Mouse (Mus musculus): ENCODE measurements at regions not wholly inside any gene's neighbourhood (a gene's known extent, or its start where the extent isn't known, plus 50 kb on each side); places are given as distances from the start of the nearest gene placed in this dataset.

DNA sequence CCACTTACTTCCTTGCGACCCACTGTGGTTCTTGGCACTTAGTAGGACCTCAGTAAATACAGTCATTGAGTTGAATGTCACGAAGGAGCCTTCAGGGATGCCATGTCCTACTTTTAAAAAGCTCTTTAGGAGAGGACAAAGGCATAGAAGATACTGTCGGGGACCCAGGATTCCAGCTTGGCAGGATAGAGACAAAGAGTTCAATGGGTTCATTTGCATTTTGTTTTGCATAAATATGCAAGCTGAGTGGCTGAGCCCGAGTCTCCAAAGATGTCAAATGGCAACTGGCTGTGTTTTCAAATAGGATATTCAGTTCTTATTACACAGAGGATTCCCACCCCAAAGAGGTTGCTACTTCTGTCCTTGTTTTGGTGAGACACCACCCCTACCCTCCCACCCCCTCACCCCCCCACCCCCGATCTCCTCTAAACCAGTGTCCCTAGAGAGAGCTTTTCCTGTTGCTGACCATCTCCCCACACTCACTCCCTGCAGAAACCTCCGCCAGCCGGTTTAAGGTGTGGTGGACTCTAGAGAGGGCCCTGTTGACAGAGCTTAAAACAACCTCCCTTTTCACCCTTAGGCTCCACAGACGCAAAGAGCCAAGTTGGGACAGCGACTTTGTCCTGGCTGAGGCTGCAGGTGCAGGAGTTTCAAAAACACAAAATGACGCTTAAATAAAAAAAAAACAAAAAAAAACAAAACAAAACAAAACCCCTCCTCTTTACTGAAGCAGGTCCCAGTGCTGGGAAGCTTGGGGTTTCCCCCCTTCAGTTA lies 57.9 kb downstream of the Sox9 start:
- Histone ChIP-seq H3K4me3 (ENCODE audit: insufficient read depth, low read length) (no peak overlapping the region), H3K4me1 (ENCODE audit: control insufficient read depth, insufficient read depth, low read length) (no peaks in the 10 kb centered on the region; the same call in 1 of the 2 replicates), H3K27ac (ENCODE audit: insufficient read depth, low read length) (no peak overlapping the region)
- TF ChIP-seq POLR2A (IDR thresholded peaks at IDR 0.05; ENCODE audit: low read depth, low read length) (no peak), CTCF (IDR thresholded peaks at IDR 0.05; ENCODE audit: borderline replicate concordance, insufficient read depth, low read length) (no peak)

DNA sequence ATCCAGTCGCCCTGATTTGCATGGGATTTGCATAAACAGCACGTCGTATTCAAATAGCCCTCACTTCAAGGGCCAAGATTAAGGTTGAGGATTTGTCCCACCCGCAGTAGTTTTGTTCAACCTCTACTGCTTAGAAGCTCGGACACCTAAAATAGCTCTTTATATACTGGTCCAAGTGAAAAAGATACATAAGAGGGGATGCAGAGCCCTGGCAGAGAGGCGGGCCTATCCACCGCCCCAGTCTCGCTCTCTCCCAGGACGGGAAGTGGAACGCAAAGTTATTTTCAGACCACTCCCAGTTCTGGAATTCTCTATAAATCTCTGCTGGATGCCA lies 58.4 kb downstream of the Sox9 start:
- H3K4me3 ChIP-seq (ENCODE audit: insufficient read depth, low read length) = no peak overlapping the region
- H3K27ac ChIP-seq (ENCODE audit: insufficient read depth, low read length) = no peak overlapping the region
- no peaks in the 10 kb centered on the region; the same call in 1 of the 2 replicates for H3K4me1 ChIP-seq (ENCODE audit: control insufficient read depth, insufficient read depth, low read length)
- TF ChIP-seq POLR2A (IDR thresholded peaks at IDR 0.05; ENCODE audit: low read depth, low read length) (no peak), CTCF (IDR thresholded peaks at IDR 0.05; ENCODE audit: borderline replicate concordance, insufficient read depth, low read length) (no peak)

DNA sequence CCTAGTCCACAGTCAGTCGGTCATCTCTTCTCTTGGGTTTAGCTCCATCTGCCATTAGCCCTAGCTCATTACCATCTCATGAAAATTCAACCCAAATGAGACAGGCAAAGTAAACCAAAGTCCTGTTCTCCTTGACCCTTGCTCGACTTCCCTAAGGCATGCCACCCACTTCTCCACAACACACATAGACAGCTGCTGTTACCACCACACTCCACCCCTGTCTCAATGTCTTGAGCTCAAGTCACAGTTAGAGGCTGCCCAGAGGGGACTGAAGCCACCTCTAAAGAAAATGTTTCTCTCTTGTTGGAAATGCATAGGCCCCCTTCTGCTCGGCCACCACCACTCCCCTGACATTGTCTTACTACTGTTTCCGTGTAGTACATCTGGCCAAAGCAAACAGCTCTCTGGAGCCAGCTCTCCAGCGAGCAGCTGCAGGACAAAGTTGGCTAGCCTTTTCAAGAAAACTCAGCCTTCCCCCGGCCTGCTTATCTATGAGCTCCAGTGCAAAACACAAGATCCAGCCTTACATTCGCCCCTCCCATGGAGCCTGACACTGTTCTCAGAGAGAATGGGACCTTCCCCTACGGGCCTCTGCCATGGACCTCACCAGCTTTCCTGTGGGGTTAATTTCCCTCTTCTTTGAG lies 62.4 kb downstream of the Sox9 start:
- no peaks in the 10 kb centered on the region; the same call in 1 of the 2 replicates for H3K4me1 ChIP-seq (ENCODE audit: control insufficient read depth, insufficient read depth, low read length)
- H3K4me3 ChIP-seq (ENCODE audit: insufficient read depth, low read length) = no peak overlapping the region
- TF ChIP-seq POLR2A (IDR thresholded peaks at IDR 0.05; ENCODE audit: low read depth, low read length) = no peak
- TF ChIP-seq CTCF (IDR thresholded peaks at IDR 0.05; ENCODE audit: borderline replicate concordance, insufficient read depth, low read length) = no peak
- H3K27ac ChIP-seq (ENCODE audit: insufficient read depth, low read length) = no peak overlapping the region

DNA sequence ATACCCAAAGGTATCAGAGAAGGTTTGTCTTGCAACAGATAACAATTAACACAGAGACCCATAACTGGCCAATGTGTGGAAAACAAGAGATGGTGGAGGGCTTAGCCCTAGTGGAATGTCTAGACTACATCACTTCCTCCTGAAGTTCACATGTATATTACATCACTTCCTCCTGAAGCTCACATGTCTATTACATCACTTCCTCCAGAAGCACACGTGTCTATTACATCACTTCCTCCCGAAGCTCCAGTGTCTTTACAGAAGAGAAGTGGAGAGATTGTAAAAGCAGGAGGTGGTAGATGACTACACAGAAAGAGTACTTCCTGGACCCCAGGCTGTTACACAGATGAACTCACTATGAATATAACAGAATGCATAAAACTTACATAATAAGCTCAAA lies 65.1 kb downstream of the Sox9 start:
- H3K27ac ChIP-seq (ENCODE audit: insufficient read depth, low read length) = no peak overlapping the region
- H3K4me1 ChIP-seq (ENCODE audit: control insufficient read depth, insufficient read depth, low read length) = no peaks in the 10 kb centered on the region
- no peak overlapping the region for H3K4me3 ChIP-seq (ENCODE audit: insufficient read depth, low read length)
- TF ChIP-seq POLR2A (IDR thresholded peaks at IDR 0.05; ENCODE audit: low read depth, low read length) = no peak
- TF ChIP-seq CTCF (IDR thresholded peaks at IDR 0.05; ENCODE audit: borderline replicate concordance, insufficient read depth, low read length) = no peak

DNA sequence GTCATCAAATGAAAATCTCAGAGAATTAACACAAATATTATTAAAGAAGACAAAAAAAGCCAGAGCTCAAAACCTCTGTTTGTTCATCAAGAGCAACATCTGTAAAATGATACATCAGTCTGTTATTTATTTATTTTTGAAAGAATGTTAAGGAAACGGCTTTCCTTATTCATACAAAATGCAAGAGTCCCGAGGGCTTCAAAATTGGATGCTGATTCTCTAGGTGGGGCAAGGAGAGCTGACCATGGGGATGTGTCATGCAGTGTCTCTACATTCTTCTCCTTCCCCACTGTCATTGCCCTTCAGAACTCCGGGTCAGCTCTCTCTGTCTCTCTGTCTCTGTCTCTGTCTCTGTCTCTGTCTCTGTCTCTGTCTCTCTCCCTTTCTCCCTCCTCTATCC lies 65.8 kb downstream of the Sox9 start:
- no peaks in the 10 kb centered on the region for H3K4me1 ChIP-seq (ENCODE audit: control insufficient read depth, insufficient read depth, low read length)
- no peak overlapping the region for H3K4me3 ChIP-seq (ENCODE audit: insufficient read depth, low read length)
- H3K27ac ChIP-seq (ENCODE audit: insufficient read depth, low read length) = no peak overlapping the region
- no peak for TF ChIP-seq POLR2A (IDR thresholded peaks at IDR 0.05; ENCODE audit: low read depth, low read length)
- TF ChIP-seq CTCF (IDR thresholded peaks at IDR 0.05; ENCODE audit: borderline replicate concordance, insufficient read depth, low read length) = no peak

DNA sequence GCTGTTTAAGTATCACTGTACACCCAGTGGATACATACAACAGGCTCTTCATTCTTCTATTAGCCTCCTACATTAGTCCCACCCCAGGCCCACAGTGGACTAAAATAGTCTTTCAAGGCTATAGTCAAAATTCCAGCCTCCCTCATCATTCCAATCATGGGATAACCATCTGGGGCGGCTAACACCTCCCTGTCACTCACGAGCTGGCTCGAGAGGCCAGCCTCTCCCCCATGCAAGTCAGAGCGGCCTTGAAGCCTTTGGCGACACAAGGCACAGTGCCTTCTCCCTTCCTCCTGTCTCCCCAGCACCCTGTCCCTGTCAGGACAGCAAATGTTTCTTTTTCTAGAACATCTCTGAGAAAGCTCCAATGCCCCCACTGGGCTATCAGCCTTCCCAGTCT lies 68.0 kb downstream of the Sox9 start:
- H3K4me3 ChIP-seq (ENCODE audit: insufficient read depth, low read length) = no peak overlapping the region
- H3K27ac ChIP-seq (ENCODE audit: insufficient read depth, low read length) = no peak overlapping the region
- H3K4me1 ChIP-seq (ENCODE audit: control insufficient read depth, insufficient read depth, low read length) = no peaks in the 10 kb centered on the region
- TF ChIP-seq POLR2A (IDR thresholded peaks at IDR 0.05; ENCODE audit: low read depth, low read length) (no peak), CTCF (IDR thresholded peaks at IDR 0.05; ENCODE audit: borderline replicate concordance, insufficient read depth, low read length) (no peak)

DNA sequence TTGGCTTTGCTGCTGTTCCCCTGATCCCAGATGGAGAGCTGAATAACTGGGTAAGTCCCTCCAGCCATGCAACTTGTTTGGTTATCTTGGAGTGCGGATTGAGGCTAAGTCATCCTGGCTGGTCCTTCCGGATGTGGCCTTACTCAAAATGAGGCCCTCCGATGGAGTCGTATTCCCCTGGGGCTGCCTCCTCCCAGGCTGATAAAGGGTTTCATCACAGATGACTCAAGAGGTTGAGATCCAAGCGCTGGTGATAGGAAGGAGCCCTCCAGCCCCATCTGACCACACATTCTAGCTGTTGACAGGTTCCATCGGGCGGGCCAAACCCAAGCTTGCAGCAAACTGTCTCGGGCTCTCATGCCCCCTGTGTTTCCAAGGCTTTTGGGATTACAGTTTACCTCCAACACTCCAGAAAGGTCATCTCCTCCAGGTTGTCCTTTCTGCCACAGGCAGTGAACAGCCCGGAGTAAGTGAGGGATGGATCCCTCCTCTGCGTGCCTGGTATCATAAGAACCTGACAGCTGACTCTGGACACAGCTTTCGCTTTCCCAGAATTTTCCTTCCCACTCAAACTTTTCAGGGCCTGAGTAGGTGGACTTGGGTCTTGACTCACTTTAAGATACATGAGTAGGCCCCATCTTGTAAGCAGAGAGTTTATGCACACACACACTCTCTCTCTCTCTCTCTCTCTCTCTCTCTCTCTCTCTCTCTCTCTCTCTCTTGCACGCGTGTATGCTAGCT lies 68.7 kb downstream of the Sox9 start:
- H3K4me3 ChIP-seq (ENCODE audit: insufficient read depth, low read length) = no peak overlapping the region
- H3K4me1 ChIP-seq (ENCODE audit: control insufficient read depth, insufficient read depth, low read length) = no peaks in the 10 kb centered on the region
- H3K27ac ChIP-seq (ENCODE audit: insufficient read depth, low read length) = no peak overlapping the region
- TF ChIP-seq POLR2A (IDR thresholded peaks at IDR 0.05; ENCODE audit: low read depth, low read length) (no peak), CTCF (IDR thresholded peaks at IDR 0.05; ENCODE audit: borderline replicate concordance, insufficient read depth, low read length) (no peak)

DNA sequence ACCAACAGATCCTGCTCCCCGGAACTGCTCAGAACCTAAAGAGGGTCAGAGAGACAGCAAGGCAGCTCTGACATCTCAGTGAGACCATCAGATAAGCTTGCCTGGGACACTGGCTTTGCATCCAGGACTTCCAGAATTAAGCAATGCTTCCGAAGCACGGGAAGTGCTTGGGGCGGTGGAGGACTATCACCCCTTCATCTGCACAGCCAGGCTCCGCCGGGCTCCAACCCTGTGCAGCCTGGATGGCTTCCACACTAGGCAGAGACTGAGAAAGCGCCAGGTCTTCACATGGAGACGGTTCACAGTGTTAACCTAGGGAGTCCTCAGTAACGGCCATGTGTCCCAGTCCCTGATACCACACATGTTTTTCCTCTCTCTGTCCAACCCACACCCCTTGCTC lies 69.3 kb downstream of the Sox9 start:
- Histone ChIP-seq H3K4me1 (ENCODE audit: control insufficient read depth, insufficient read depth, low read length) (no peaks in the 10 kb centered on the region), H3K4me3 (ENCODE audit: insufficient read depth, low read length) (no peak overlapping the region), H3K27ac (ENCODE audit: insufficient read depth, low read length) (no peak overlapping the region)
- no peak for TF ChIP-seq POLR2A (IDR thresholded peaks at IDR 0.05; ENCODE audit: low read depth, low read length)

DNA sequence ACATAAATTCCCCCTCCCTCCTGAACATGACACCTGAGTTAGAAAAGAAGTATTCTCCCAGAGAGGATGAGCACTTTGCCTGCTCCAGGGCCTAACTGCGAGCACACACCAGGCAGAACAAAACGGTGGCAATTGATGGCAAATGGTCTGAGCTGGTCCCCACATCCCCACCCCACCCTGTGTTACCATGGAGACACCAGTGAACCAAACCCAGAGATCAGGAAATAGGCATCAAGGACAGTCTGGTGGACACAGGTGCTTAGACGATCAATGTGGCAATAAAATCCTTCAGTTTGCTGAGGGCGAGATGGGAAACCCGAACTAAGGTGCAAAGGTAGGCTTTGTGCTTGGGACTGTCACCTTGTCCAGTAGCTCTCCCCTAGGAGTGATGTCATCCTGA lies 74.0 kb downstream of the Sox9 start:
- Histone ChIP-seq H3K27ac (ENCODE audit: insufficient read depth, low read length) (no peak overlapping the region), H3K4me1 (ENCODE audit: control insufficient read depth, insufficient read depth, low read length) (no peaks in the 10 kb centered on the region), H3K4me3 (ENCODE audit: insufficient read depth, low read length) (no peak overlapping the region)
- no peak for TF ChIP-seq POLR2A (IDR thresholded peaks at IDR 0.05; ENCODE audit: low read depth, low read length)

DNA sequence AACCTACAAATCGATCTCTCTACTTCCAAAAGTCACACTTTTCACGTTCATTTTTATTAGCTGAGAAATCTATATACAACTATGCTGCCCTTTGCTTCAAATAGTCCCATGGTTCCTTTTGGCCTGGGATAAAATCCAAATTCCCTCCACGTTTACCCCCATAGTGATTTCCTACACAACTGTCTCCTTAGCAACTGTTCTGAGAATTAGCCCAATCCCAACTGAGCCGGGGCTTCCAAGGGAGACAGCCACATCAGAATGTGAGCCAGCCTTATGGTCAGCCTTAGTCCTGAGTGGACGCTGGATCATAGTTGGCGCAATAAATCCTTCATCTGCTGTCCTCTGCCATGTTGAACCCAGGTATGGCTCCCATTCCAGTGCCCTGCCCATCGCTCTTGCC lies 77.3 kb downstream of the Sox9 start:
- H3K4me3 ChIP-seq (ENCODE audit: insufficient read depth, low read length) = no peak overlapping the region
- H3K27ac ChIP-seq (ENCODE audit: insufficient read depth, low read length) = no peak overlapping the region
- H3K4me1 ChIP-seq (ENCODE audit: control insufficient read depth, insufficient read depth, low read length) = no peaks in the 10 kb centered on the region
- no peak for TF ChIP-seq CTCF (IDR thresholded peaks at IDR 0.05; ENCODE audit: borderline replicate concordance, insufficient read depth, low read length)
- TF ChIP-seq POLR2A (IDR thresholded peaks at IDR 0.05; ENCODE audit: low read depth, low read length) = no peak

Data from embryonic fibroblast, embryonic 13.5 days (primary cell).